Mouse (Mus musculus) embryonic fibroblast, embryonic 13.5 days (primary cell): ENCODE results near the gene Pdpr. TPM values are rescaled to one million over a fixed set of nuclear protein-coding genes. Genes with fewer than 3 reads are reported as not detected.
"Not testable (repeated sequence)": the region's sequence is repeated elsewhere in the genome, so short reads cannot be mapped to it uniquely, and the experiment has no call there.

ENCODE experiments used
- H3K27ac ChIP-seq: 2 replicates; pipeline ENCODE4 v1.5.1; 2012; ENCODE audit warnings: low read length, control low read depth, inconsistent platforms; ENCODE audit not compliant: insufficient read depth
- H3K4me1 ChIP-seq: 2 replicates; pipeline ENCODE4 v1.6.1; 2011; ENCODE audit warnings: low read length; ENCODE audit not compliant: control insufficient read depth, insufficient read depth
- H3K4me3 ChIP-seq: 2 replicates; pipeline ENCODE4 v1.5.1; 2011; ENCODE audit warnings: mild to moderate bottlenecking, control low read depth, low read length; ENCODE audit not compliant: insufficient read depth
- CTCF ChIP-seq: IDR thresholded peaks from 2 replicates; pipeline ENCODE4 v1.5.1; 2011; ENCODE audit warnings: mild to moderate bottlenecking, control low read depth, low read length, moderate library complexity, borderline replicate concordance; ENCODE audit not compliant: insufficient read depth
- POLR2A ChIP-seq: IDR thresholded peaks from 2 replicates; pipeline ENCODE4 v1.6.1; 2011; ENCODE audit warnings: low read depth, mild to moderate bottlenecking, control low read depth, low read length, moderate library complexity
- polyA plus RNA-seq: library from polyadenylated mRNA; stranded (reverse); fragments of >200 nt; gene quantifications from 2 replicates; pipeline ENCODE4 v1.2.4, GENCODE M21; 2011; ENCODE audit warnings: low read depth; ENCODE audit not compliant: missing spikeins, insufficient read length

The Pdpr gene
- polyA plus RNA-seq, 1 experiment: 18.5 TPM

DNA sequence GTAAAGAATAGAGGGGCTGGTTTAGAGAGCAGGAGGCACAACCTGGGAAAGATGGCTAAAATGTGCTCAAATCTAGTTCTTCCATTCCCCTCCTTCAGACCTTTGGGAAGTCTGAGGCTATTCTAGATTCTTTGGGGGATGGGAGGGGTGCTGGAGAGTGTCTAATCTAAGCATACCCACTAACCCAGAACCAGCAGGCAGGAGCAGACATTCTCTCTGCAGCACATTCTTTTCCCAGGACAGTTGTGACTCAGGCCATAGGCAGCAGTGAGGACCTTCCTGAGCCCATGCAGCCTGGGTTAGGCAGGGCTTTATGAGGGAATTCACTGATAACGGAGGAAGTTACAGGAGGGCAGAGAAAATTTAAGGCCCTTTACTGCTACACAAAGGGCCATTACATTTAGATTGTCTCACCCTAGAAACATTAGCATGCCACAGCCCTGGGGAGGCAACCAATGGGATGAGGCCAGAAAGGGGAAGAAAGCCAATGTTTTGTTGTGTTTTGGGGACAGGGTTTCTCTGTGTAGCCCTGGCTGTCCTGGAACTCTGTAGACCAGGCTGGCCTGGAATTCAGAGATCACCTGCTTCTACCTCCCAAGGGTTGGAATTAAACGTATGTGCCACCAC lies 35.4 kb upstream of the Pdpr start:
- TF ChIP-seq POLR2A (no peak), CTCF (no peak)

DNA sequence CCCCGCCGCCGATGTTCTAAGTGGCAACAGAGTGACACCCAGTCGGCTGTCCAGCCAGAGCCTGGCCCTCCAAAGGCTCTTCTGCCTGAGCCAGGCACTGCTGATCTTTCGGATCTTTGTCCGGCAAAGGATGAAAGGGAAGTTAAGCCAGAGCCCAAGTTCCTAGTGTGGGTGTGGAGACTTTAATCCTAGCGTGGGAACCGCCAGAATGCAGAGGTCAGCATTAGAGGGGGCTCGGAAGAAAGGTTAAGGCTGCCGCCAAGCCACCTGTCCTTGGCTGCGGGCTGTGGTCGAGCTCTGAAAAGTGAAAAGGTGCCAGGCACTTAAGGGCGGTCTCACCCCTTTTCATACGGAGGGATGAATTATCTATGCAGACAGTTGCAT lies 32.8 kb upstream of the Pdpr start:
- H3K27ac ChIP-seq: no peak overlapping the region

More for the DNA sequence above, 35.4 kb upstream of the Pdpr start:
- peak overlapping the region; percentile 61 for H3K27ac ChIP-seq
- peaks cover 13% of the 10 kb centered on the region for H3K4me1 ChIP-seq
- no peak overlapping the region for H3K4me3 ChIP-seq

DNA sequence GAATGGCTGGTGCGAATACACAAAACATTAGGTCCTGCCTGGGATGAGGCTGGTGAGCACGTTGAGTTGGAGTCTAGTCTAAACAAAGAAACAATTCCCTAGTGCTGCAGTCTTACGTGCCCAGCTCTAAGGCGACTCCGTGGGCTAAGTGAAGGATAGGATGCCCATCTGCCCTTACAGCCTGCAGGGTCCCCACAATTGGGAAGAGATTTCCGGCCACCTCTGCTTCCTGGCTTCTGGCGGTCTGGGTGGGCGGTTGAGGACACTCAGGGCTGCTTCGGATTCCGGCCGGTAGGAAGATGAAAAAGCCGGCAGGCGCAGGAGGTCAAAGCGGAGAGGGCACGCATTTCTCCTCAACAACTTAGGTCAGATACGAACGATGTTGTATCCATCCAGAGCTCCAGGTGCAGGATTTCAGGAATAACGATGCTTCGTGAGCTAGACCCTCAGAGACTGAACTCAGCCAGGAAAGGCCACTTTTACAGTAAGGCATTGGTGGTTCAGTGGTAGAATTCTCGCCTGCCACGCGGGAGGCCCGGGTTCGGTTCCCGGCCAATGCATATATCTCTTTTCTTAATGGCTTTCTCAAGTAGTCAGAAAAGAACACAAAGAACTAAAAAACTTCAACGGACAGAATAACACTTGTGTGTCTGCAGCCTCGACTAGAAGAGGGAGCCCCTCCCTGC lies 32.2 kb upstream of the Pdpr start:
- no peak for TF ChIP-seq CTCF
- TF ChIP-seq POLR2A: no peak
- H3K4me3 ChIP-seq: peak overlapping the region; percentile 47
- H3K27ac ChIP-seq: no peak overlapping the region
- H3K4me1 ChIP-seq: peaks cover 13% of the 10 kb centered on the region

More for the DNA sequence above, 32.8 kb upstream of the Pdpr start:
- H3K4me1 ChIP-seq: peaks cover 13% of the 10 kb centered on the region
- TF ChIP-seq POLR2A (no peak), CTCF (no peak)
- peak overlapping the region; percentile 47 for H3K4me3 ChIP-seq

DNA sequence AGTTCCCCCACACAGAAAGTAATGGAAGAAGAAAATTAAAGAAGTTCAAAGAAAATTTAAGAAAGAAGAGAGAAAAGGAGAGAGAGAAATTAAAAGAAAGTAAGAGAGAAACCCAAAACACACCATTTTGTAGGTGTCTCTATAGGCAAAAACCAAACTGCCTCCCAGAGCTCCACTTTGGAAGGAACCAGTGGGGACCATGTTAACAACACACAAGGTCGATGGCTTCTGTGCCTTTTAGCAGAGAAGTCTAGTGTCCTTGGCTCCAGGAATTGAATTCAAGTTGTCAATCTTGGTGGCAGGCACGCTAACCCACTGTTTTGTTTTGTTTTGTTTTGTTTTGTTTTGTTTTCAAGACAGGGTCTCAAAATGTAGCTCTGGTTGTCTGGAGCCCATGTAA lies 31.5 kb upstream of the Pdpr start:
- H3K4me1 ChIP-seq: peaks cover 10% of the 10 kb centered on the region
- TF ChIP-seq POLR2A: no peak
- TF ChIP-seq CTCF: no peak
- no peak overlapping the region for H3K4me3 ChIP-seq
- no peak overlapping the region for H3K27ac ChIP-seq

DNA sequence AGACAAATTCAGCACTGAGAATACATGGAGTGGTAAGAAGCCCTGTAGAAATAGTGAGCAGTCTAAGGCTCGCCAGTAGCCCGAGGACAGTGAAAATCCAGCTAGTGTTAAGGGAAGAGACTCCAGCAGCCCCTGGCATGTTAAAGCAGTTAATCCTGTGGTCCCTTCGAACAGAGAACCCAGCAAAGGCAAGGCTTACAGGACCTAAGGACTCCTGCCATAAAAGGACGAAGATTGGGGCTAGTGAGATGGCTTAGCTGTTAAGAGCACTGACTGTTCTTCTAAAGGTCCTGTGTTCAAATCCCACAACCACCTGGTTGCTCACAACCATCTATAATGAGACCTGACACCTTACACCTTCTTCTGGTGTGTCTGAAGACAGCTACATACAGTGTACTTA lies 28.1 kb upstream of the Pdpr start:
- TF ChIP-seq POLR2A (no peak), CTCF (no peak)
- H3K4me3 ChIP-seq: no peak overlapping the region
- no peaks in the 10 kb centered on the region for H3K4me1 ChIP-seq
- no peak overlapping the region for H3K27ac ChIP-seq

DNA sequence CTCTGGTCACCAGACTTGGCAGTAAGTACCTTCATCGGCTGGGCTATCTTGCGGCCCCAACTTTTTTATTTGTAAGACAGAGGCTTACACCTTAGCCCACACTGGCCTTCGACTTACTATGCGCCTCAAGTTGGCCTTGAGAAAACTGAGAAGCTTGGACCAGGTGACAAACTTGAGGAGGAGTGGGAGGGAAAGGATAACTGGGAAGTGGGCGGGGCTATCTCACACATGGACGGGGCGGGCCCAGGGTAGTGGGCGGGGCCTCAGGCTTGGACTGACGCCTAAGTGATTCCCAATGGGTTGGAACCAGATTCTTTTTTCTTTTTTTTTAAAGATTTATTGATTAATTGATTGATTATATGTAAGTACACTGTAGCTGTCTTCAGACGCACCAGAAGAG lies 27.0 kb upstream of the Pdpr start:
- Histone ChIP-seq H3K4me3 (no peak overlapping the region), H3K4me1 (no peaks in the 10 kb centered on the region), H3K27ac (no peak overlapping the region)
- TF ChIP-seq CTCF: no peak
- no peak for TF ChIP-seq POLR2A

DNA sequence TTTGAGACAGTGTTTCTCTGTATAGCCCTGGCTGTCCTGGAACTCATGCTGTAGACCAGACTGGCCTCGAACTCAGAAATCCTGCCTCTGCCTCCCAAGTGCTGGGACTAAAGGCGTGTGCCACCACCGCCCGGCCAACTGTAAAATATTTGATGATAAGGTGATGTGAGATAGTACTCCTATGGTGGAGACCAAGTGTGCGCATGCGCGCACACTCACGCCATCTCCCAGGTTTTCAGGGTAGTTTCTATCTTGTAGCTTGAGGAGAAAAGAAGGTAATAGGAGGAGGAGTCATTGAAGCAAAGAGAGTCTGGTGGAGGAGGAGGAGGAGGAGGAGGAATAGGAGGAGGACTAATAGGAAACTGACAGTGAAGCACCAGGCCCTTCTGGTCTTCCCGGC lies 25.8 kb upstream of the Pdpr start:
- not testable (repeated sequence) for H3K4me1 ChIP-seq, H3K27ac ChIP-seq, H3K4me3 ChIP-seq

DNA sequence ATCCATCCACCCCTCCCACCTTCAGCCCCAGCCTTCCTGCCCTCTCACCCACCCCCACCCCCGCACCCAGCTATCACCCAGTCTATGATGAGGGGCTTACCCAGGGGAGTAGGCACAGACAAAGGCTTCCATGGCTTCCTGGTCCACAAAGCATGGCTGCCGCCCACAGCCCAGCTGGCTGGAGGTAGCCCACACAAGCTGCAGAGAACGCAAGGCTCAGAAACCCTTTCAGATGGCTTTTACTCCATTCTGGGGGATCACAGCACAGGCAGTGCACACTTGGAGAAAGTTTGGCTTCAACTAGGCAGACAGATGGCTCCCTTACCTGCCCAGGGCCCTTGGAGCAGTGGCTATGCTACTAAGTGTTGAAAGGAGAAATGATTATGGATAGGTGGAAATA lies 18.5 kb upstream of the Pdpr start:
- H3K4me3 ChIP-seq: no peak overlapping the region
- no peak for TF ChIP-seq CTCF
- no peak for TF ChIP-seq POLR2A
- no peaks in the 10 kb centered on the region for H3K4me1 ChIP-seq
- no peak overlapping the region for H3K27ac ChIP-seq

DNA sequence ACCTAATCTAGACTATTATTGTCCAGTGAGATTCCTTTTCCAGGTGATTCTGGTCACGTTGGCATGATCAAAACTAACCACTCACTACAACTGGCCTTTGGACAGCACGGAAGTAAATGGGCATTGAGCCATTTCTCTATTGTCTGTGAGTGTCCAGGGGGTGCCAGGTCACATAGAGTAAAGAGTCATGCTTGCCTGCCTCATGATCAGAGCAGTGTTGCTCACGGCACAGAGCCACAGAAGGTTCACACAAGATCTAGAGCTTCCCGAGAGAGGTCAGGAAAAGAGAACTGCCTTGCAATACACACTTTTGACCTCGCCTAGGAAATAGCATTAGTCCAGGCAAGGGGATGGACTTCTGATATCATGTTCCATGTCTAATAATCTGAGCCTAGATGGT lies 15.0 kb upstream of the Pdpr start:
- TF ChIP-seq CTCF (no peak), POLR2A (no peak)
- Histone ChIP-seq H3K4me3 (no peak overlapping the region), H3K4me1 (no peaks in the 10 kb centered on the region), H3K27ac (no peak overlapping the region)

DNA sequence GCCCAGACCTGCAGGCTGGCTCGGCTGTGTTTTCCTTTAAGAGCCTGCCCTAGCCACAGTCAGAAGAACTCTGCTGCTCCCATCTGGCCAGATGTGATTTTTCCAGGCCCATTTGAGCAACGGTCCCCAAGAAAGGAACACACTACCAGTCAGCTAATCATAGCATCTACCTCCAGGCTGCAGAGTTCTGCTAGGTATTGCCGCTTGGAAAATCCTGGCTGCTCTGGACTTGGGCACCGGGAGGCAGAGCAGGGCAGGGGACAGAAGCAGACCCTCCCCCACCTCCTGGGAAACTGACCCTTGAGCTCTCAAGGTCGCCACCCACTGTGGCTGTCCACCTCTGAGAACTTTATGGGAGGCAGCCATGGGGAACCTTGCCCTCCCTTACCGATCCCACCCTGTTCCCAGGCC lies 14.6 kb upstream of the Pdpr start:
- Histone ChIP-seq H3K4me1 (no peaks in the 10 kb centered on the region), H3K27ac (no peak overlapping the region), H3K4me3 (no peak overlapping the region)
- TF ChIP-seq POLR2A (no peak), CTCF (no peak)

DNA sequence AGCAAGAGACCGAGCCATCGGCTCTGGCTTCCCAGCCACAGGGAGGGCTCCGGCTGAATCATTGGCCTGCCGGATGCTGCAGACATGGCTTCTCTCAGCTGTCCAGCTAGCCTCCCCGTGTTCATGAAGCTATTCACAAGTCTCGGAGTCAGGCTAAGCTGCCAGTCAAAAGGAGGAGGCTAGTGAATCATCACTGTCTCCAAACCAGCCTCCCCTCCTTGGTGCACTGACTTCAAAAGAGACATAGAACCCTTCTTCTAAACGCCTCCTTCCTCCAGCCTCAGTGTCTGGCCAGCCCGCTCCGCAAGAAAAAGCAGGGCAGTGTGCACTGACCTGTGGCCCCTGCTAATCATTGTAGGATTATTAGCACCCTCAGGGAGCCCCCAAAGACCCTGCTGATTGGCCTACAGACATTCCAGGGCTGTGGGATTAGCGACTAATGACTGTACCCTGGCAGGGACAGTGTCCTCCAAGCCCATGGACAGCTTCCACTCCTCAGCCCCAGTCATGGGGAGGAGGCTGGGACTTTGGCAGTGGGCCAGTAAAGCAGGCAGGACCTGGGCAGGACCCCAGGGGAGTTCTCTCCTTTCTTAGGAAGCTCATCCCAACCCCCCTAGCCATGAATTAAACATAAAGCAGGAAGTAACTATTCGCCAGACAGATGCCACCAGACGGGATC lies 12.7 kb upstream of the Pdpr start:
- no peaks in the 10 kb centered on the region for H3K4me1 ChIP-seq

DNA sequence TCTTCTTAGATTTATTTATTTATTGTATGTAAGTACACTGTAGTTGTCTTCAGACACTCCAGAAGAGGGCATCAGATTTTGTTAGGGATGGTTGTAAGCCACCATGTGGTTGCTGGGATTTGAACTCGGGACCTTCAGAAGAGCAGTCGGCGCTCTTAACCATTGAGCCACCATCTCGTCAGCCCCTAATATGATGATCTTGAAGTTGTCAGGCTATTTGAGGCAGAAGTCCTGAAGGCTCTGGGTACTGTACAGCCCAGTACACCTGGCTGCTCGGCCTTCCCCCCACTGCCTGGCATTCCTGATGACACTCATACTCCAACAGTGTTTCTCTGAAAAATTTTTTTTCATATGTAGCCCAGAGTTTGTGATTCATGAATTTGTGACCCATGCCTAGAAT lies 10.5 kb upstream of the Pdpr start:
- H3K4me3 ChIP-seq, H3K27ac ChIP-seq, H3K4me1 ChIP-seq: not testable (repeated sequence)

More for the DNA sequence above, 12.7 kb upstream of the Pdpr start:
- no peak overlapping the region for H3K27ac ChIP-seq
- no peak overlapping the region for H3K4me3 ChIP-seq
- TF ChIP-seq POLR2A: no peak
- no peak for TF ChIP-seq CTCF
